Mouse (Mus musculus): ENCODE data around the gene Thtpa. TPM values are rescaled to one million over a fixed set of nuclear protein-coding genes. Genes with fewer than 3 reads are reported as not detected.

The Thtpa gene
- polyA plus RNA-seq, 1 experiment from 2014 or later: 22.7 TPM

GRCm38 (mm10) chr14:55108202-55108870 lies 13.8 kb downstream of the Thtpa start:
- DNase-seq (ENCODE audit: low spot score, missing footprints): no peak
- Histone ChIP-seq H3K4me2 (no peak overlapping the region), H3K9me3 (ENCODE audit: control insufficient read depth, low read length) (no peaks in the 10 kb centered on the region), H3K4me3 (ENCODE audit: low read depth, low read length) (no peak overlapping the region), H3K9ac (ENCODE audit: low read length) (no peak overlapping the region), H3K36me3 (ENCODE audit: control insufficient read depth, insufficient read depth, low read length) (no peaks in the 10 kb centered on the region), H3K4me1 (ENCODE audit: control insufficient read depth, insufficient read depth, low read length) (peaks cover 26% of the 10 kb centered on the region), H3K27me3 (ENCODE audit: control insufficient read depth, insufficient read depth, low read length) (peaks cover 7% of the 10 kb centered on the region), H3K27ac (ENCODE audit: low read depth, low read length) (no peak overlapping the region)
- 38% methylated on average over 9 of the region's 9 CpGs for WGBS
- peak; percentile 52 for ATAC-seq (ENCODE audit: low FRiP score)

- DNase-seq (ENCODE audit: low spot score, missing footprints) (no peak), ATAC-seq (ENCODE audit: low FRiP score) (peak; percentile 6; the same call in 1 of the 2 replicates)
- Histone ChIP-seq H3K4me2 (peak overlapping the region; percentile 36), H3K4me3 (ENCODE audit: low read depth, low read length) (no peak overlapping the region), H3K9ac (ENCODE audit: low read length) (peak overlapping the region; percentile 37), H3K4me1 (ENCODE audit: control insufficient read depth, insufficient read depth, low read length) (peaks cover 29% of the 10 kb centered on the region), H3K27me3 (ENCODE audit: control insufficient read depth, insufficient read depth, low read length) (peaks cover 16% of the 10 kb centered on the region), H3K36me3 (ENCODE audit: control insufficient read depth, insufficient read depth, low read length) (no peaks in the 10 kb centered on the region), H3K9me3 (ENCODE audit: control insufficient read depth, low read length) (no peaks in the 10 kb centered on the region), H3K27ac (ENCODE audit: low read depth, low read length) (no peak overlapping the region)
- WGBS: 7% methylated on average over 21 of the region's 21 CpGs
These were observed 14.7 kb downstream of the Thtpa start for GRCm38 (mm10) chr14:55109048-55109873.

- Histone ChIP-seq H3K4me1 (ENCODE audit: control insufficient read depth, insufficient read depth, low read length) (peaks cover 29% of the 10 kb centered on the region), H3K27me3 (ENCODE audit: control insufficient read depth, insufficient read depth, low read length) (peaks cover 21% of the 10 kb centered on the region), H3K36me3 (ENCODE audit: control insufficient read depth, insufficient read depth, low read length) (no peaks in the 10 kb centered on the region), H3K9me3 (ENCODE audit: control insufficient read depth, low read length) (no peaks in the 10 kb centered on the region), H3K4me3 (ENCODE audit: low read depth, low read length) (no peak overlapping the region), H3K9ac (ENCODE audit: low read length) (no peak overlapping the region), H3K4me2 (no peak overlapping the region), H3K27ac (ENCODE audit: low read depth, low read length) (no peak overlapping the region)
- ATAC-seq (ENCODE audit: low FRiP score) (no peak), DNase-seq (ENCODE audit: low spot score, missing footprints) (no peak)
- 34% methylated on average over 9 of the region's 9 CpGs for WGBS
These were observed 15.5 kb downstream of the Thtpa start for GRCm38 (mm10) chr14:55110076-55110475.

- DNase-seq (ENCODE audit: low spot score, missing footprints) (no peak), ATAC-seq (ENCODE audit: low FRiP score) (no peak)
- Histone ChIP-seq H3K9me3 (ENCODE audit: control insufficient read depth, low read length) (no peaks in the 10 kb centered on the region), H3K4me3 (ENCODE audit: low read depth, low read length) (no peak overlapping the region), H3K4me1 (ENCODE audit: control insufficient read depth, insufficient read depth, low read length) (peaks cover 28% of the 10 kb centered on the region), H3K27me3 (ENCODE audit: control insufficient read depth, insufficient read depth, low read length) (peaks cover 31% of the 10 kb centered on the region), H3K4me2 (no peak overlapping the region), H3K27ac (ENCODE audit: low read depth, low read length) (no peak overlapping the region), H3K36me3 (ENCODE audit: control insufficient read depth, insufficient read depth, low read length) (no peaks in the 10 kb centered on the region), H3K9ac (ENCODE audit: low read length) (no peak overlapping the region)
- WGBS: 80% methylated on average over 2 of the region's 2 CpGs
These were observed 17.1 kb downstream of the Thtpa start for GRCm38 (mm10) chr14:55111720-55112119.

- Histone ChIP-seq H3K9ac (ENCODE audit: low read length) (no peak overlapping the region), H3K4me2 (0 out of 2 replicates have a peak overlapping the region, but pooled peaks have one; percentile 6), H3K4me1 (ENCODE audit: control insufficient read depth, insufficient read depth, low read length) (peaks cover 23% of the 10 kb centered on the region), H3K27me3 (ENCODE audit: control insufficient read depth, insufficient read depth, low read length) (peaks cover 39% of the 10 kb centered on the region), H3K27ac (ENCODE audit: low read depth, low read length) (no peak overlapping the region), H3K4me3 (ENCODE audit: low read depth, low read length) (no peak overlapping the region), H3K9me3 (ENCODE audit: control insufficient read depth, low read length) (no peaks in the 10 kb centered on the region), H3K36me3 (ENCODE audit: control insufficient read depth, insufficient read depth, low read length) (no peaks in the 10 kb centered on the region)
- DNase-seq (ENCODE audit: low spot score, missing footprints) (peak; percentile 77), ATAC-seq (ENCODE audit: low FRiP score) (no peak)
- whole genome bisulfite sequencing: 67% methylated on average over 51 of the region's 51 CpGs
These were observed 18.9 kb downstream of the Thtpa start for GRCm38 (mm10) chr14:55113351-55113974.

GRCm38 (mm10) chr14:55113975-55114645 lies 19.5 kb downstream of the Thtpa start:
- peaks cover 17% of the 10 kb centered on the region for H3K4me1 ChIP-seq (ENCODE audit: control insufficient read depth, insufficient read depth, low read length)
- no peaks in the 10 kb centered on the region for H3K36me3 ChIP-seq (ENCODE audit: control insufficient read depth, insufficient read depth, low read length)
- peak overlapping the region; percentile 60 for H3K4me3 ChIP-seq (ENCODE audit: low read depth, low read length)
- peak overlapping the region; percentile 100 for H3K4me2 ChIP-seq
- 12% methylated on average over 26 of the region's 26 CpGs for WGBS
- H3K27ac ChIP-seq (ENCODE audit: low read depth, low read length): no peak overlapping the region
- DNase-seq (ENCODE audit: low spot score, missing footprints) (peak; percentile 86), ATAC-seq (ENCODE audit: low FRiP score) (no peak)
- H3K9me3 ChIP-seq (ENCODE audit: control insufficient read depth, low read length): no peaks in the 10 kb centered on the region
- peaks cover 39% of the 10 kb centered on the region for H3K27me3 ChIP-seq (ENCODE audit: control insufficient read depth, insufficient read depth, low read length)
- H3K9ac ChIP-seq (ENCODE audit: low read length): peak overlapping the region; percentile 69

- H3K9ac ChIP-seq (ENCODE audit: low read length): peak overlapping the region; percentile 69
- DNase-seq (ENCODE audit: low spot score, missing footprints) (peak; percentile 93), ATAC-seq (ENCODE audit: low FRiP score) (peak; percentile 71)
- H3K4me3 ChIP-seq (ENCODE audit: low read depth, low read length): peak overlapping the region; percentile 60
- H3K9me3 ChIP-seq (ENCODE audit: control insufficient read depth, low read length): no peaks in the 10 kb centered on the region
- peak overlapping the region; percentile 100 for H3K4me2 ChIP-seq
- peaks cover 37% of the 10 kb centered on the region for H3K27me3 ChIP-seq (ENCODE audit: control insufficient read depth, insufficient read depth, low read length)
- H3K27ac ChIP-seq (ENCODE audit: low read depth, low read length): no peak overlapping the region
- under 1% methylated on average over 68 of the region's 78 CpGs for WGBS
- peaks cover 13% of the 10 kb centered on the region for H3K4me1 ChIP-seq (ENCODE audit: control insufficient read depth, insufficient read depth, low read length)
- no peaks in the 10 kb centered on the region for H3K36me3 ChIP-seq (ENCODE audit: control insufficient read depth, insufficient read depth, low read length)
These were observed 20.4 kb downstream of the Thtpa start for GRCm38 (mm10) chr14:55114759-55115701.

- under 1% methylated on average over 8 of the region's 8 CpGs for WGBS
These were observed 21.3 kb downstream of the Thtpa start for GRCm38 (mm10) chr14:55115846-55116245.

More at GRCm38 (mm10) chr14:55115846-55116245, 21.3 kb downstream of the Thtpa start:
- peaks cover 34% of the 10 kb centered on the region for H3K27me3 ChIP-seq (ENCODE audit: control insufficient read depth, insufficient read depth, low read length)
- H3K9me3 ChIP-seq (ENCODE audit: control insufficient read depth, low read length): no peaks in the 10 kb centered on the region
- H3K4me3 ChIP-seq (ENCODE audit: low read depth, low read length): peak overlapping the region; percentile 60
- no peaks in the 10 kb centered on the region for H3K36me3 ChIP-seq (ENCODE audit: control insufficient read depth, insufficient read depth, low read length)
- ATAC-seq (ENCODE audit: low FRiP score) (peak; percentile 36; the same call in 1 of the 2 replicates), DNase-seq (ENCODE audit: low spot score, missing footprints) (peak; percentile 93)
- peak overlapping the region; percentile 100 for H3K4me2 ChIP-seq
- peak overlapping the region; percentile 69 for H3K9ac ChIP-seq (ENCODE audit: low read length)
- H3K4me1 ChIP-seq (ENCODE audit: control insufficient read depth, insufficient read depth, low read length): peaks cover 13% of the 10 kb centered on the region
- H3K27ac ChIP-seq (ENCODE audit: low read depth, low read length): no peak overlapping the region
